Mouse (Mus musculus): Measurements from ENCODE around the gene Tmem56. TPM values are rescaled to one million over a fixed set of nuclear protein-coding genes. Genes with fewer than 3 reads are reported as not detected.

Gene Tmem56
- total and polyA plus RNA-seq, 2 experiments from 2014 or later, result 3.3 to 15.0 TPM

DNA sequence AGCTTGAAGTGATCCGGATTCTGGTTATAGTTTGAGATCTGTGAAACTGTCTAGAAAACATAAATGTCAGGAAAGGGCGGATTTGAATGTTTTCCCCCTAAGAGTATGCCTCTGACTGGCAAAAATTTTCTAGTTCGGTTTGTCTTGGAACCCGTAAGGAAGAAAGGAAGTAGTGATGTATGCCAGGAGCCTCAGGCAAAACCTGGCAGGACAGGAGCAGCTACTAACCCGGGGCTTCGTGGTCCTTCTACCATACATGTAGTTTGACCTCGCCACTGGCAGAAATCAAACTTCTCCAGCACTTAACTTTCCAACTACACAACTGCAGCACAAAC lies 8.3 kb upstream of the Tmem56 start:
- WGBS, result 5% methylated on average over 7 of the region's 7 CpGs

DNA sequence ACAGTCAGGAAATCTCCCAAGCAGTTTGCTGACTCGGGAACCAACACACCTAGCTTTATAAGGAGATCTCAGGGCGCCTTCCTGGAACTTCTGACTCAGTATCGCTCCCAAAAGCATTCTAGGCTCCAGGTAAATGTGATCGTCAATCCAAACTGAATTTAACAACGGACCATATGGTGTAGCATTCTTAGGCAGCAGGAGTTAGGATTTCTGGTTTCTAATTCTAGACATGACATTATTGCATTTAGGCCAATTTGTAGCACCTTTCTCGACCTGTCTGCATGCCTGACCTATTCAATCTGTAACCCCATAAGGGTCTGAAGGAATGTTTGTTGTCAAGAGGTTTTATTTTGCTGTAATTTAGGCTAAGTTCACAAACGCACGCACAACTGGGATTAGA lies 7.8 kb upstream of the Tmem56 start:
- ATAC-seq (ENCODE audit: low FRiP score), result no peak
- no peak for DNase-seq (ENCODE audit: low spot score)
- Histone ChIP-seq H3K36me3 (ENCODE audit: insufficient read depth, low read length) (no peaks in the 10 kb centered on the region), H3K4me1 (ENCODE audit: insufficient read depth, low read length) (no peaks in the 10 kb centered on the region), H3K9me3 (ENCODE audit: low read length) (no peaks in the 10 kb centered on the region), H3K9ac (replicated peaks; ENCODE audit: low read length, poor library complexity, severe bottlenecking) (no peak overlapping the region), H3K27ac (ENCODE audit: low read depth, low read length) (no peak overlapping the region), H3K4me2 (ENCODE audit: low read depth, low read length, poor library complexity, severe bottlenecking) (peak overlapping the region; percentile 56), H3K4me3 (ENCODE audit: low read depth, low read length) (no peak overlapping the region; the same call in 1 of the 2 replicates), H3K27me3 (ENCODE audit: insufficient read depth, low read length) (no peaks in the 10 kb centered on the region)
- no peak for TF ChIP-seq CTCF (IDR thresholded peaks at IDR 0.05)
- 80% methylated on average over 8 of the region's 8 CpGs for WGBS

More for the DNA sequence above, 8.3 kb upstream of the Tmem56 start:
- H3K4me3 ChIP-seq (ENCODE audit: low read depth, low read length), result peak overlapping the region; percentile 57
- no peaks in the 10 kb centered on the region for H3K27me3 ChIP-seq (ENCODE audit: insufficient read depth, low read length)
- no peaks in the 10 kb centered on the region for H3K36me3 ChIP-seq (ENCODE audit: insufficient read depth, low read length)
- ATAC-seq (ENCODE audit: low FRiP score) (no peak), DNase-seq (ENCODE audit: low spot score) (no peak)
- H3K9ac ChIP-seq (replicated peaks; ENCODE audit: low read length, poor library complexity, severe bottlenecking), result no peak overlapping the region
- H3K4me1 ChIP-seq (ENCODE audit: insufficient read depth, low read length), result no peaks in the 10 kb centered on the region
- peak overlapping the region; percentile 68 for H3K27ac ChIP-seq (ENCODE audit: low read depth, low read length)
- H3K9me3 ChIP-seq (ENCODE audit: low read length), result no peaks in the 10 kb centered on the region
- H3K4me2 ChIP-seq (ENCODE audit: low read depth, low read length, poor library complexity, severe bottlenecking), result peak overlapping the region; percentile 56
- TF ChIP-seq CTCF (IDR thresholded peaks at IDR 0.05), result no peak

DNA sequence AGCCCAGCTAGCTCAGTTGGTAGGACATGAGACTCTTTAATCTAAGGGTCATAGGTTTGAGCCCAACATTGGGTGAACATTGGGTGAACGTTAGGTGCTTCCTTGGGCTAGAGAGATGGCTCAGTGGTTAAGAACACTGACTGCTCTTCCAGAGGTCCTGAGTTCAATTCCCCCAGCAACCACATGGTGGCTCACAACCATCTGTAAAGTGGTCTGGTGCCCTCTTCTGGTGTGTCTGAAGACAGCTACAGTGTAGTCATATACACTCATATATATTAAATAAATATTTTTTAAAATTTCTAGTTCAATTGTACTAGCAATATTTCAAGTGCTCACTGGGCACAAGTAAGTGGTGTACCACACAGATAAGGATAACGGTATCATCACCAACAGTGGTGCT lies 4.3 kb upstream of the Tmem56 start:
- H3K9ac ChIP-seq (replicated peaks; ENCODE audit: low read length, poor library complexity, severe bottlenecking), result no peak overlapping the region
- WGBS, result 100% methylated on average over 2 of the region's 2 CpGs
- no peak overlapping the region for H3K4me2 ChIP-seq (ENCODE audit: low read depth, low read length, poor library complexity, severe bottlenecking)
- no peak overlapping the region for H3K4me3 ChIP-seq (ENCODE audit: low read depth, low read length)
- H3K27ac ChIP-seq (ENCODE audit: low read depth, low read length), result no peak overlapping the region
- DNase-seq (ENCODE audit: low spot score), result no peak
- H3K9me3 ChIP-seq (ENCODE audit: low read length), result no peaks in the 10 kb centered on the region
- no peak for ATAC-seq (ENCODE audit: low FRiP score)
- no peaks in the 10 kb centered on the region for H3K36me3 ChIP-seq (ENCODE audit: insufficient read depth, low read length)
- no peaks in the 10 kb centered on the region for H3K4me1 ChIP-seq (ENCODE audit: insufficient read depth, low read length)
- peak; percentile 41 for TF ChIP-seq CTCF (IDR thresholded peaks at IDR 0.05)
- no peaks in the 10 kb centered on the region for H3K27me3 ChIP-seq (ENCODE audit: insufficient read depth, low read length)

DNA sequence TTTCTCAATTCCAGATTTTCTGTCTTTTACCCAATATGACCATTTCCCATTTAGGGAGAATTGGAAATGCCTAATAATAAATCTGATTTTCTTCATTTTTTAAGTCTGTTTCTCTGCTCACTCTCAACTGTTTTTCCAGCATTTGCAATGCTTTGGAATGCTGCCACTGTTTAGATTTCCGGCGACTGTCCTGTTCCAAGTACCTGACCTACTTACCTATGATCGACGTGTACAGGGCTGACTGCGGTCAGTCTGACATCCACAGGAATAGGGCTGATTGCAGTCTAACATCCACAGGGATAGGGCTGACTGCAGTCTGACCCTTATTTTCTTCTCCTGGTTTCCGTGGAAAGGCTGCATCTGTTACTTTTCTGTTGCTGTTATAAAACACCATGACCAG lies 2.3 kb upstream of the Tmem56 start:
- ATAC-seq (ENCODE audit: low FRiP score), result no peak
- H3K9ac ChIP-seq (replicated peaks; ENCODE audit: low read length, poor library complexity, severe bottlenecking), result no peak overlapping the region
- H3K36me3 ChIP-seq (ENCODE audit: insufficient read depth, low read length), result no peaks in the 10 kb centered on the region
- no peak for DNase-seq (ENCODE audit: low spot score)
- H3K4me3 ChIP-seq (ENCODE audit: low read depth, low read length), result no peak overlapping the region
- no peak for TF ChIP-seq CTCF (IDR thresholded peaks at IDR 0.05)
- H3K27ac ChIP-seq (ENCODE audit: low read depth, low read length), result no peak overlapping the region
- H3K27me3 ChIP-seq (ENCODE audit: insufficient read depth, low read length), result no peaks in the 10 kb centered on the region
- no peak overlapping the region for H3K4me2 ChIP-seq (ENCODE audit: low read depth, low read length, poor library complexity, severe bottlenecking)
- 94% methylated on average over 6 of the region's 6 CpGs for WGBS
- H3K4me1 ChIP-seq (ENCODE audit: insufficient read depth, low read length), result no peaks in the 10 kb centered on the region
- no peaks in the 10 kb centered on the region for H3K9me3 ChIP-seq (ENCODE audit: low read length)

DNA sequence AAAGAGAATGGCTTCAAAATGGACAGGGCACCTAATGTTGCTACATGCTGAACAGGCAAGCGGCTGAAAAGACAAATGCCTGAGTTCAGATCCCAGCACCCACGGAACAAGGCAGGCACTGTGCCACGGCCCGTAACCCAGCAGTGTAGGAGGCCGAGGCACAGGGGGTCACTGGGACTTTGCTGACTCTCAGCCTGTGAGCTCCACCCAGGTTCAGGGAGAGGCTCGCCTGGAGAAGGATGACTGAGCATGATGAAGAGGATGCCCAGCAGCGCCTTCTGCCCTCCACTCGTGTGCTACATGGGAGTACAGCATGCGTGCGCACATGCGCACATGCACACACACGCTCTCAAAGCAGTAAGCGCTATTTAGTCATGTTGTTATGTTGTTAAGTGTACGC lies 3.2 kb downstream of the Tmem56 start:
- Histone ChIP-seq H3K4me3 (ENCODE audit: low read depth, low read length) (no peak overlapping the region), H3K9me3 (ENCODE audit: low read length) (no peaks in the 10 kb centered on the region), H3K4me1 (ENCODE audit: insufficient read depth, low read length) (no peaks in the 10 kb centered on the region), H3K4me2 (ENCODE audit: low read depth, low read length, poor library complexity, severe bottlenecking) (no peak overlapping the region), H3K36me3 (ENCODE audit: insufficient read depth, low read length) (no peaks in the 10 kb centered on the region), H3K27ac (ENCODE audit: low read depth, low read length) (no peak overlapping the region), H3K27me3 (ENCODE audit: insufficient read depth, low read length) (no peaks in the 10 kb centered on the region), H3K9ac (replicated peaks; ENCODE audit: low read length, poor library complexity, severe bottlenecking) (no peak overlapping the region)
- no peak for TF ChIP-seq CTCF (IDR thresholded peaks at IDR 0.05)
- DNase-seq (ENCODE audit: low spot score) (no peak), ATAC-seq (ENCODE audit: low FRiP score) (no peak)
- 89% methylated on average over 14 of the region's 14 CpGs for WGBS

DNA sequence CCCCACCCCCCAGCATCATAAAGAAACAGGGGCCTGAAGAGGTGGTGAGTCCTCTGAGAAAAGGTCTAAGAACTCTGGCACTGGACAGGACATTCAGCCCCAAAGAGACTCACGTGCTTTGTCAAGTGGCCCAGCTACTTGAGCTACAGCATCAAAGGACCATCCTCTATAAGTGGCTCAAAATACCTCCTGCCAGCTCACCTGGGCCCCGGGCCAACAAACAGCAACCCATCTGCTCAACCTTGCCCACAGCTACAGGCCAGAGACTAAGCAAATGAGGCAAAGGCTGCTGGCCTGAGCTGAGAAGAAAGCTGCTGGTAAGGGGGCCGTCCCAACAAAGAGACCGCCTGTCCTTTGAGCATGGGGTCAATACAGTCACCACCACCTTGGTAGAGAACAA lies 5.3 kb downstream of the Tmem56 start:
- no peak overlapping the region for H3K4me2 ChIP-seq (ENCODE audit: low read depth, low read length, poor library complexity, severe bottlenecking)
- 89% methylated on average over 4 of the region's 4 CpGs for WGBS
- no peak for ATAC-seq (ENCODE audit: low FRiP score)
- no peaks in the 10 kb centered on the region for H3K9me3 ChIP-seq (ENCODE audit: low read length)
- H3K4me3 ChIP-seq (ENCODE audit: low read depth, low read length), result no peak overlapping the region
- H3K27me3 ChIP-seq (ENCODE audit: insufficient read depth, low read length), result no peaks in the 10 kb centered on the region
- H3K27ac ChIP-seq (ENCODE audit: low read depth, low read length), result no peak overlapping the region
- H3K9ac ChIP-seq (replicated peaks; ENCODE audit: low read length, poor library complexity, severe bottlenecking), result no peak overlapping the region
- peak; percentile 62 for DNase-seq (ENCODE audit: low spot score)
- H3K4me1 ChIP-seq (ENCODE audit: insufficient read depth, low read length), result no peaks in the 10 kb centered on the region
- no peak for TF ChIP-seq CTCF (IDR thresholded peaks at IDR 0.05)
- no peaks in the 10 kb centered on the region for H3K36me3 ChIP-seq (ENCODE audit: insufficient read depth, low read length)
